Mouse (Mus musculus) cerebellum, postnatal 36 days (tissue): Measurements from ENCODE around the gene Arcn1.

ENCODE experiments used
- DNase-seq, 2 experiments: peaks; one replicate each; pipeline ENCODE4 v3.0.0; 2021 to 2022; ENCODE audit warnings: mixed read lengths in 2 of 2

Arcn1 gene

DNA sequence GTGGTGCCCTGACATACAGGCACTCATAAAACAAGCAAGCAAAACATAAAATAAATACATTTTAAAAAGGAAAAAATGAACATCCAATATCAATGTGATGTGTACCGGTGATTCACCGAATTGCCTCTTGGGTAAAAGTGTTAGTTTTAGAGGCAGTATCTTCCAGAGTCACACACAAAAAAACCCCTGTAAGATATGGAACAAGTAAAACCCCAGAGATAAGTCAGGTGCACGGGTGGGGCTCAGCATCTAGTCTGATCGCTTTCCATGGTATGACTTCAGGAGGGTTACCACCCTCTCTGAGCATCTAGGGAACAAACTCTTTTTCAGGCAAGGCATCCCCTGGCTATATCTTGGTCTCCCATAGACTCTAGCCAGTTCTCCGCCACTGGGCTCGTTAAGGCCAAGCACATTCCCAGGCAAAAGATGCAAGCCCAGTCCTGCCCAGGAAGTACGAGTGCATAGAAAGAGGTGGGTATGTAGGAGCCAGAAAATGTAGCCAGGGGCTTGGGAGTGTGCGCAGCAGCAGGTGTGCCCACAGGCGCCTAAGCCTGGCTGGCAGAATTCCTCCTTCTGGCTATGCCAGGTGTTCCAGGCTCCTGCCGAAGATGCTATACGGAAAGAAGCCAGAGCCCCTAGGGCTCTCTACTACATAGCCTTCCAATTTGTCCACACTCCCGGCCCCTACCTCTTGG, 48.6 kb downstream of the Arcn1 start:
- DNase-seq: peak; percentile 47 to 51

DNA sequence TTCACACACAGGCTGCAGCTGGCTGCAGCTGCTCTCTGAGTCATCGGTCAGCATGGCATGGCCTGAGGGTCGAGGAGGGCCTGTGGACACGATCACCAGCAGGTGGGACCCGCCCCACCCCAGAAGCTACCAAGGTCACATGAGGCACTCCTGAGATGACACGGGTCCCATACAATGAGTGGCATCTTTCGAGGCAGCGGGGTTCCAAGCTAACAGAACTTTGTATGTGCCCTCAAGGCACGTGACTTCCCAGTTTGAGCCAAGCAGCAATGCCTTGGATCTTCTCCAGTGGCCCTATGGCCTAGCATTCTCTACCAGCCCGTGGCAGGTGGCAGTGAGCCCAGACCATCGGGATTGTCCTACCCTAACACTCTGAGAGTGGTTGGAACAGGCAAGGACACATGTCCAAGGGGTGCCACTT, 49.8 kb downstream of the Arcn1 start:
- DNase-seq: peak; percentile 90 to 91

DNA sequence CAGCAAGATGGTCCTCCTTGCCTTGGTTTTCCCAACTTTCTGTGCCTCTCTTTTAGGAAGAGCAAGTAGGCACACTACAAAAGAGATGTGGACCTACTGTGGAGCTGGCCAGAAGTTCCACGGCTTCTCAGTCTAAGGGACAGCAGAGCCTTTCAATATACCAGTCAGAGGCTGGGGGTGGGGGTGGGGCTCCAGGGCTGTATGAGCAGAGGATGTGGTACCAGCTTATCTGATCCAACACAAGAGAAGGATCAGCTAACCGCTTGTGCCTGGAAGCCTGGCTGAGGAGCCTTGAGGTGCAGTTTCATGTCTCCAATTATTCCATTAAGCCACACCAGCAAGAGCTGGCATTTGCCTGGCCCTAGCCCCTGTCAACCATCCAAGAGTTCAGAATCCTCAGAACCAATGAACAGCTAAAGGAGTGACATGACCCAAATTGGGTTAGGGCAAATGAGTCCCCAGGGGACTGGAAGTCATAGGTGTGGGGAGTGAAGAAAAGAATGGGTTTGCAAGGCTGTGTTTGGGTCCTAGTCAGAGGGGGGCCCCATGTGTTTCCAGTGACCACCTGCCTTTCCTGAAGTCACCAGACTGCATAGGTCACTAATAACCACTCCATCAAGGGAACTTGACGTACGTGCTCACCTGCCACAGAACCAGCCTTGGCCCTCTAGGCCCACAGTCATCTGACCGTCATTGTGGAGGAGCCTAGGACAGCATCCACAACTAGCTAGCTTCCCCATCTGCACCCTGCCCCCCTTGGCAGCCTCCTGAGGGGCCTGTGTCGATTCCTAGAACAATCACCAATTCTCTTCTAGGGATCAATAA, 50.4 kb downstream of the Arcn1 start:
- DNase-seq: no peak

DNA sequence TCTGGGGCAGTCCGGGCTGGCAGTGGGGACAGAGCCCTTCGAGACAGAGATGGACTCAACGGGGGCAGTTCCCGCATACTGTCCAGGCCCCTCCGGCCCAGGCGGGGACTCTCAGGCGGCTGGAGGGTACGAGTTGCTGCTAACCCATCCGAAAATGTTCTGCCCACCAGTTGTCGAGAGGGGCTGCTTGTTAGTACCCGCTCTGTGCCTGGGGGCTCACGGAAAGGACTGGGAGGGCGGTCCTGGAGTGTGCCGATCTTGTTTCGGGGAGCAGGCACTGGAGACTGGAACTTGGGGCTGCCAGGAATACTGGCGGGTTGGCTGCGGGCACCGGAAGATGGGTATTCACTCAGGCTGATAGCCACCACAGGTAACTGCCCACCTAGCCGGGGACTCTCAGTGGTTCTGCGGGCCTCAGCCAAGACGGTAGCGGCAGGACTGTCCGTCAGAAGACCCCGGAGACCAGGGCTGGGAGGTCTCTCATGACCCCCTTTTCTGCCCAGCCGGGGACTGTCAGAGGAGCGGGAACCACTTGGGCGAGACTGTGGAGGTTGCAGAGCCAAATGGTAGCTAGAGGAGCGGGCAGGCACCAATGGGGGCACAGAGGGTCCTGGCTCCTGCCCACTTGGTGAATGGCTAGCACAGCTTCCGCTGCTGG, 51.8 kb downstream of the Arcn1 start:
- no peak for DNase-seq

DNA sequence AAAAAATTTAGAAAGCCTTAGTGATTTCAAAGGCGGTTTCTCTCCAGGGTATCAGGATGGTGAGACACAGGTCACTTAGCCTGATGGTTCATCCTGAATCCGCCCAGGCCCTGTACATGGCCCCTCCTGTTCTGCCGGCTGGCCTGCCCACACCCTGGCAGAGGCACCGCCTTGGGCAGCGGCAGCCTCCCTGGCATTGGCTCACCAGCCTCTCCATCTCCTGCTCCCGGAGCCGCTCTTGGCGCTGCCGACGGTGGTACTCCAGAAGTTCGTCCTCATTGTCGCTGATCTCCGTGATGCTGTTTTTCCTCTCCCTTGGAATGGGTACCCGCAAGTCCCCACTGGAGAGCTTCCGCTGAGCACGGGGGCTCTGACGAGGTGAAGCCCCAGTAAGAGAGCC, 52.5 kb downstream of the Arcn1 start:
- DNase-seq: peak; percentile 65 to 75

DNA sequence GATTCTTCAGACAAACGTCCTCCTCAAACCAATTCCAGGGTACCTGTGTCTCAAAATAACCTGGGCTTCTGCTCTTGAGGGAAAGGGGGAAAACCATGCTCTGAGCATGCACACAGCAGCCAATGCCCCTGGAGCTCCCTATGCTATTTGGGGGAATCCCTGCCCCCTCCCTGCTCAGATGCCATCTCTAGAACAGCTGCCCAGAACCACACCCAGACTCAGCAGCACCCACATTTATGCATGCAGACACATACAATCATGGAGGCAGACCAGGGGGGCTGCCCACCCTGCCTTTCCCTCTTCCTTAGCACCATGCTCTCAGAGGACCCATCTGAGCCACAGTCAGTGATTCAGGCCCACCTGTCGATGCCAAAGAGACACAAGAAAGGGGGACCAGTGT, 54.1 kb downstream of the Arcn1 start:
- DNase-seq: no peak

DNA sequence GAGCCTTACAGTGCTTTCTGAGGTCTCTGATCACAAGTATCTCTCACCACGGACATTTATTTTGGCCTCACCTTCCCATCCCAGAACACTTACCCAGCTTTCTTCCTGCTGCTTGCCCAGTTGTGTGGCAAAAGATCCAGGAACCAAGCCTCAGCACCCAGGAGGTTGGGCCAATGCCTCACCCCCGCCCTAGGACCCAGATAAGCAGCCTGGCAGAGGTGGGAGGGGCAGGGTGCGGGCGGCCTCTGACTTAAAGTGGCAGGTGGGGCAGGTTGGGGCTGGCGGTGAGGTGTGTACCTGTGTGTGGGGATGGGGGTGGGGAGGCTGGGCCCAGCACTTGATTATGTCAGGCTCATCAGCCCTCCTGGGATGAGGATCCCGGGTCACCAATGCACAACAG, 54.6 kb downstream of the Arcn1 start:
- no peak for DNase-seq

DNA sequence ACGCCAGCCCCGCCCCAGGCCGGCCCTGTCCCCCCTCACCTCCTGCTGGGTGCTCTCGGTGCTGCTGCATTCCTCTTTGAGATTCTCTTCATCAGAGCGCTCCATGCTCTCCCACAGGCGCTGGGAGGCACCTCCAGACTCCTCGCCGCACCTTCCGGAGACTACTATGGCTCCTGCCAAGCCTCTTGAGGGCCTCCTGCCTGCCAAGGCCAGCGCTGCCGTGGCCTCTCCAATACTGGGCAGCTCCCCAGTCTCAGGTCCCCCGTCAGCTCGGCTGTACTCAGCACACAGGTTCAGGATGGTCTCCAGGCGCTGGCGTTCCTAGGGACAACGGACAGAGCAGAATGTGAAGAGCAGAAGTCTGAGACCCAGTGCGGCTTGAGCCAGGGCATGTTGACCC, 56.0 kb downstream of the Arcn1 start:
- no peak for DNase-seq

DNA sequence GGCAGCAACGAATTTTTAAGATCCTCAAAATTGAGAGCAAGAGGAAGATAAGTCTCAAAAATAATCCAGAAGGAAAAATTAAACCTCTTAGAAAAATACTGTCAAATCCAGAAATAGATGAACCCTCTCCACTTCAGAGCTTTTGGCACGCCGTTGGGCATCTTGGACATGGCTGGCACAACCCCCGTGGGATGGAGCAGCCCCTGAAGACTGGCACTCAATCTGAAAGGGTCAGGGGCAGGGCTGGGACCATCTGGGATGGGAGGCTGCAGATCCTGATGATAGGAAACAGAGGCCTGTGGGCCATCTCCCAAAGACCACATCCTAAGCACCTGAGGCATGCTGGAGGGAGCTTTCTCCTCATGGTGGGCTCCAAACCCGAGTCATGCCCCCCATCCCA, 57.4 kb downstream of the Arcn1 start:
- DNase-seq: no peak

DNA sequence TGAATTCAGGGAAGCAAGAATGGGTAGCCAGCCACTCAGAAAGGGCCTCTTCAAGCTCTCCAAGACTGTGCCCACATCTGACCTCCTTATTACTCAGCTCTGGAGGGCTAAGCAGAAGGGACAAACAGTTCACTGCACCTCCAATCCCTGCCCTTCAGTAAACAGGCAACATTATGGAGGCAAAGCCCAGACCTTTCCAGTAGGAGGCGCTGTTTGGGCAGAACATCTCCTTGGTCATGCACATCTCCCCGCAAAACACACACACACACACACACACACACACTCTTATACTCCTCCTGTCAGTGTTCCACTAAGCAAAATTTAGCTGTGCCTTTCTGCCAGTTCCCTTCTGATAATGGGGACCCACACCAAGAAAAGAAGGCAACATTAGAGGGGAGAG, 58.0 kb downstream of the Arcn1 start:
- peak in 1 of 2 experiments; percentile 39 for DNase-seq

DNA sequence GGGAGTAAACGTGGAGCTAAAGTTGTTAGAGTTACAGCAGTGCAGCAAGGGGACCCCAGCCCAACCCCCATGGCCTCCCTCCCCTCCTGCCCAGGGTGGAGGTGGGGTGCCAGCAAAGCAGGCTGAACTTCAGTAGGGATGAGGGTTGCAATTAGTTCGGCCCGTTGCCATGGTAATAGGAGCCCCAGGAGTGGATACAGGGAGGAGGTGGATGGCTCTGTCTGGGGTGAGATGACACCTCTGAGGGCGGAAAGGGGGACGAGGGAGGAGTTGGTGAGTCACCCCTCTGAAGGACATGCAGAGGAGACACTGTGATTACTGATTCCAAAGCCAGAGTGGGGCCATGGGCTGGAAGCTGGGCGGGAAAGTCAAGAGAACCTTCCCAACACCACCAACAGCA, 58.7 kb downstream of the Arcn1 start:
- DNase-seq: no peak

DNA sequence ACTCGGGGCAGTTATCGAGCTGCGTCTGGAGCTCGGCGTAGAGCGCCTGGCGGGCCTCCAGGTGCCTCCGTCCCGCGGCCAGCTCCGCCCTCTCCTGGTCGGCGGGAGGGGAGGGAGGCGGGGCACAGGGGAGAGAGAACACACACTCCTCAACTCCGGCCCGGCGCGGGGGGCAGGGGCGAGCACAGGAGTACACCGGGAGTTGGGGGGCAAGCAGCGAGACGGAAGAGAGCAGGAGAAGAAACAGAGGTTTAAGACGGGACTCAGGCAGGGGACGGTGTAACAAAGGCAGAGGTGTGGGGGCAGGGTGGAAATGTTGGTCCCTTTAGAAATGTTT, 59.2 kb downstream of the Arcn1 start:
- DNase-seq: peak; percentile 41 to 64

DNA sequence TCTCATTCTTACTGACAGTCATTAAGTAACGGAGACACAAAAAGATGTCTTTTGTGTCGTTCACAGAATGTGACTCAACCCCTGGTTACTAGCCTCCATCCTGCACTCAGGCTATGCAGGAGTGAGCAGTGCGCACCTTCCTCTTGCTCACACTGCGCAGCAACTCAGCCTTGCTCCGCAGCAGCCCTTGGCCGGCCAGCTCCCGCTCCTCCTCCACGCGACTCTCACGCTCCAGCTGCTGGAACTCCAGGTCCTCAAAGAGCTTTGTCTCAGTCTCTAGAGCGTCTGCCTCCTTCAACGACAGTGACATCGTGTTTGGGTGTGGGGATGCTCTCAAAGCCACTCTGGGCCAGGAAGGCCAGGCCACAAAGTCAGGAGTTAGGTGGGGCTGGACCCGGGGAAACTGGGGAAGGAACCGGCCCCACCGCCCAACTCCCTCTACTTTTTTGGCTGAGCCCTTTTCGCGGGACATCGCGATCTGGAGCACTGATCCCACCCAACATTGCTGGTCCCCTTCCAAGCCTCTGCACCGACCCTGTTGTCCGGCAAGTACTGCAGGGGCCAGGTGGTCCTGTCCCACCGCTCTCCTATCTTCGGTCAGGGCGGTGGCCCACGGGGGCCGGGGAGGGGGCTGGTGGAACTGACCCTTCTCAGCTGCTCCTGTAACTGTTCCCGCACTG, 59.8 kb downstream of the Arcn1 start:
- no peak for DNase-seq

DNA sequence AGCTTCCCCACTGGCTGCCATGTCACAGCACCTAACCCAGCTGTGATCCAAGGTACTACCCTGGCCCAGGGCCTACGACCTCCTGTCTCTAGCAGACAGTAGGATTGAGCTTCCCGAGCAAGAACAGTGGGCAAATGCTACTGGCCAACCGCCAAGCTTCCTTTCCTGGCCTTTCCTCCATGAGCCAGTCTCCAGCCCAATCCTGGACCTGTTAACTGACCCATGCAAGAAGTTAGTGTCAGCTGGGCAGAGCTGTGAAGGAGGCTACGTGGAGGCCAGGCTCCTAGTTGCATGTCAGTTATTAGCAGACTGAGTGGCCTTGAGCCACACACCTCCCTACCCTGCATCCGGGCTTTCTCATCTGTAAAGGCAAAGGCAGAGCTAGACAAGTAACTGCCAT, 67.9 kb downstream of the Arcn1 start:
- no peak for DNase-seq

DNA sequence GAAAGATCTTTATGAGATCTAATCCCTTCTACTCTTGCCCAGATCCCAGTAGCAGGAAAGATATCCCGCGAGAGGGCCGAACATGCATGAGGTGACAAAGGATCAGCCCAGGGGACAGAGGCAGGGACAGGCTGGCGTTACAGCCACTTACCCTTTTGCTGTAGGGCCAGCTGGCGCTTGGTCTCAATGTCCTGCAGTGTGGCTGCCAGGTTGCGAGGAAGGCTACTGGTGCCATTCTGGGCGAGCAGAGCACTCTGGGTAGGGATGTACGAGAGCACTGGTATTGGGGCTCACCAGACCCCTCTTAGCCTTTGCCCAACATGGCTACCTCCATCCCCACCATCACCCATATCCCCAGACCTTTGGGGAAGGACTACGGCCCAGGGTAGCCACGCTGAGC, 68.4 kb downstream of the Arcn1 start:
- DNase-seq: peak in 1 of 2 experiments; percentile 36

DNA sequence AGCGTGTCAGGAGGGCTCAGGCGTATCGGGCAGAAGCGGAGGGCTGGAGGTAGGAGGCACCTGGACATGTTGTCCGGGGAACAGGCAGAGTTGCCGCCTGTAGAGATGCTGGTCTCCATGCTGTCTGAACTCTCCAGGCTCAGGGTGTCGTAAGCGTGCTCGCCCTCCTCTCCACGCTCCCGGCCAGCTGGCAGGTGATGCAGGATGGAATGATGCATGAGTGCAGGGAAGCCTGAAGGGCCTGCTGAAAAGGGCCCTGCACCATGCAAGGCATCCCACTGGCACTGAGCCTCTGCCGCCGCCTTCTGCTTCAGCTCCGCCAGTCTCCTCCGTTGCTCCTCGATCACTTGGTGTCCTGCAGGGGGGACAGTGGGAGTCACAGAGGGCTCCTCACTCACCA, 69.8 kb downstream of the Arcn1 start:
- DNase-seq: peak; percentile 44 to 50

DNA sequence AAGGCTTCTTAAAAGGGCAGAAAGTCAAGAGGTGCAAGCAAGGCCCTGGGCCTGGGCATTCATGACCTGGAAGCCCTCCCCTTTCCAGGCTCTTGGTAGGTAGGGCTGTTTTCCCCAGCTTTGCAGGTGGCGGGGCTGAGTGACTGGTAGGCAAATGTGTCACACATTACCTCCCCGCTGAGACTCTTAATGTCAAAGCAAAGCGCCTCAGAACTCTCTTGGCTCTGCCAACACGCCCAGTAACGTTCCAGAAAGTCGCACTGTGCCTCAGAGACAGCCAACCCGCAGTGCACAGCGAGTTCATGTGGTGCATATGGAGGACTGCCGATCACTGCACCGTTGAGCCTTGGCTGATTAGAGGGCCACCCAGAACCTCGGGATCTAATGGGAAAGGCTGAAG, 74.6 kb downstream of the Arcn1 start:
- peak; percentile 53 to 62 for DNase-seq

DNA sequence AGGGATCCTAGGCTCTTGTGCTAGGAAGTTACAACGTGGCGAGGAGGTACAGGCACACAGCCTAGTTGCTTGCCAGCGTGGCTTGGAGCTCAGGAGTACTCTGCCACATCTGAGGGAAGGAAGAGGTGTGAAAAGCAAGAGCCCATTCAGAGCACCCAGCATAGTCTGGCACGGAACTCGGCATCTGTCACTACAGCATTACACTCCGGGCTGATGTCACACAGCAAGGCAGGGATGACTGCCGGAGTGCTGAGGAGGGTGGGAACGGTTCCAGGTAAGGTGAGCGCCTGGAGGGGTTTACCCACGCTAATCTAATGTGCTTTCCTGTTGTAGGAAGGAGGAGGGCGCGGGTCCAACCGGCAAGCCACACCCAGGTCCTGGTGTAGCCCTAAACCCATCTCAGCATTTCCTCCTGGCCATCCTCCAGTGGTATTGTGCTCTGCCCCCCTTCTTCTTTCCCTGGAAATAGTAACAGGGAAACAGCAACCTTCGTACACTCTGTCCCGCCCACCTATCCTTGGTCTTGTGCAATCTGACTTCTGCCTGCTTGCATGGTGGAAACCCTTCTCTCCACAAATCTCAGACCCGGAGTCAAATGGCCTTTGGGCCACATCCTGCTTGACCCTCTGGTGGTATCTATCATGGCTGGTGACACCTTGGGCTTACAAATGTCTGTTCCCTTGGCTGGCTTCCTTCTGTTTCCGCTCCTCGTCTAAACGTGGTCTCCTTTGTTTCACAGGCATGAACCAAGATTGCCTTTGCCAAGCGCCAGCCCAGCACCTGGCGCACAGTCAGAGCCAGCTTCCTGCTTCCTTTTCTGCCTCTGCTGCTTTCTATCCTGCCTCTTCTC, 75.7 kb downstream of the Arcn1 start:
- DNase-seq: peak; percentile 81 to 82
